ENCODE assay signal across 30 mouse cellular contexts in genomic region chr17:82836115-82836514, GRCm38 (mm10).
"Had no signal": no experiment of that assay in that cellular context is flagged by ENCODE, and none has a peak within 500 bp of the region (broad histone marks: within the 10 kb centered on the region; RNA-seq: fewer than 3 reads in every experiment).

No protein-coding gene starts in this region.

- H3K9me3 ChIP-seq: limb, embryonic 10.5 days; limb, embryonic 12.5 days; limb, embryonic 13.5 days; limb, embryonic 15.5 days; liver, embryonic 12.5 days; liver, embryonic 13.5 days; liver, embryonic 15.5 days; lung, embryonic 15.5 days; midbrain, embryonic 10.5 days; midbrain, embryonic 12.5 days; midbrain, embryonic 15.5 days had no signal

- H3K9ac ChIP-seq: limb, embryonic 12.5 days; limb, embryonic 13.5 days; limb, embryonic 15.5 days; liver, embryonic 12.5 days; liver, embryonic 13.5 days; liver, embryonic 14.5 days; liver, embryonic 15.5 days; liver, postnatal 0 days; lung, embryonic 14.5 days; lung, embryonic 15.5 days; midbrain, embryonic 12.5 days; midbrain, embryonic 15.5 days had no signal

- DNase-seq: left cerebral cortex, postnatal 4 days; liver; liver, embryonic 13.5 days; liver, postnatal 0 days; lung, adult 18-20 months; lung, adult 2 months; lung, embryonic 14.5 days; lung, postnatal 10 days; lung, postnatal 14 days; lung, postnatal 36 days; lung, postnatal 4 days; midbrain, embryonic 14.5 days had no signal

- H3K36me3 ChIP-seq: limb, embryonic 10.5 days; limb, embryonic 12.5 days; limb, embryonic 13.5 days; limb, embryonic 15.5 days; liver, embryonic 12.5 days; liver, embryonic 13.5 days; liver, embryonic 15.5 days; lung, embryonic 15.5 days; midbrain, embryonic 10.5 days; midbrain, embryonic 12.5 days; midbrain, embryonic 15.5 days had no signal

- ATAC-seq: liver, embryonic 12.5 days; liver, postnatal 0 days; lung, postnatal 0 days; midbrain, embryonic 15.5 days; midbrain, embryonic 16.5 days had no signal

- H3K27ac ChIP-seq: left cerebral cortex, adult 2 months; limb, embryonic 10.5 days; limb, embryonic 12.5 days; limb, embryonic 13.5 days; limb, embryonic 15.5 days; liver, embryonic 12.5 days; liver, embryonic 13.5 days; liver, embryonic 14.5 days; liver, embryonic 15.5 days; lung, embryonic 15.5 days; macrophage; midbrain, embryonic 10.5 days; midbrain, embryonic 12.5 days; midbrain, embryonic 15.5 days had no signal

- H3K4me3 ChIP-seq: left cerebral cortex, adult 2 months; limb, embryonic 10.5 days; limb, embryonic 12.5 days; limb, embryonic 13.5 days; limb, embryonic 15.5 days; liver, embryonic 12.5 days; liver, embryonic 13.5 days; liver, embryonic 15.5 days; lung, embryonic 15.5 days; megakaryocyte, embryonic 14.5 days; midbrain, embryonic 10.5 days; midbrain, embryonic 12.5 days; midbrain, embryonic 15.5 days; myocyte had no signal

- H3K4me2 ChIP-seq: limb, embryonic 12.5 days; limb, embryonic 13.5 days; limb, embryonic 15.5 days; liver, embryonic 11.5 days; liver, embryonic 12.5 days; liver, embryonic 13.5 days; liver, embryonic 15.5 days; lung, embryonic 14.5 days; lung, embryonic 15.5 days; midbrain, embryonic 12.5 days; midbrain, embryonic 15.5 days had no signal

- H3K27me3 ChIP-seq: limb, embryonic 12.5 days; limb, embryonic 13.5 days; limb, embryonic 15.5 days; liver, embryonic 12.5 days; liver, embryonic 13.5 days; liver, embryonic 15.5 days; lung, embryonic 15.5 days; megakaryocyte, embryonic 14.5 days; midbrain, embryonic 12.5 days; midbrain, embryonic 15.5 days had no signal

- H3K4me1 ChIP-seq: limb, embryonic 10.5 days; limb, embryonic 12.5 days; limb, embryonic 13.5 days; limb, embryonic 15.5 days; liver, embryonic 12.5 days; liver, embryonic 13.5 days; liver, embryonic 15.5 days; lung, embryonic 15.5 days; megakaryocyte, embryonic 14.5 days; midbrain, embryonic 10.5 days; midbrain, embryonic 12.5 days; midbrain, embryonic 15.5 days had no signal
